In the genomic region with DNA sequence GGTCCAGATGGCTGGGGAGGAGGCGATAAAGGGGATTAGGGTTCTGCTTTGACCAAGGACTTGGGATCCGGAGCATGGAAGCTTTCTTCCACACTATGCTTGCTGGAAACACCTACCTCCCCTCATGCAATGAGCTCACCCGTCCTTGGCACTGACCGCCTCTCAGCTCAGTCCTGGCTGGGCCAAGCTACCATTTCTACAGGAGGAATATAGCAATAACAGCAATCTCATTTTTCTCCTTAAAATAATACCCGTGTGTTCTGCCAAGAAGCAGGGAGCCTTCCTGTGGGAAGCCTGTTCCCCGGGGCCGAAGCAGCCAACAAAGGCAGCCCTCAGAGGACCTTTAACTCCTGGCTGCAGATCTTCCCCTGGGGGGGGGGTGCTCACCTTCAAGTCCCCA, we compare ENCODE assay signal across 11 mouse cellular contexts. TPM values are rescaled to one million over a fixed set of nuclear protein-coding genes. Genes with fewer than 3 reads are reported as not detected.
DNase-seq lines count a peak whose midpoint lies in the region; ATAC-seq lines count a peak whose summit lies in the region.
"Had no signal": no experiment of that assay in that cellular context is flagged by ENCODE, and none has a peak within 500 bp of the region (broad histone marks: within the 10 kb centered on the region; RNA-seq: fewer than 3 reads in every experiment).

No protein-coding gene starts in this region.

- 72% methylated on average over 7 of the region's 7 CpGs for WGBS in kidney, embryonic 15.5 days
- 85% methylated on average over 7 of the region's 7 CpGs for WGBS in forebrain, embryonic 12.5 days

- H3K27me3 ChIP-seq in kidney, embryonic 15.5 days: 0 out of 2 replicates have a peak, but pooled peaks cover 3% of the 10 kb centered on the region
- no peaks in the 10 kb centered on the region for H3K27me3 ChIP-seq in forebrain, embryonic 12.5 days

- H3K9me3 ChIP-seq in kidney, embryonic 15.5 days (replicated peaks): no peaks in the 10 kb centered on the region
- no peaks in the 10 kb centered on the region for H3K9me3 ChIP-seq in forebrain, embryonic 12.5 days
- H3K9me3 ChIP-seq: forebrain, embryonic 10.5 days; G1E had no signal

- H3K27ac ChIP-seq in kidney, embryonic 15.5 days: no peak overlapping the region
- no peak overlapping the region for H3K27ac ChIP-seq in forebrain, embryonic 12.5 days
- H3K27ac ChIP-seq: forebrain, embryonic 10.5 days had no signal

- no peak overlapping the region for H3K4me3 ChIP-seq in kidney, embryonic 15.5 days (replicated peaks)
- no peak overlapping the region for H3K4me3 ChIP-seq in forebrain, embryonic 12.5 days (replicated peaks)
- H3K4me3 ChIP-seq: forebrain, embryonic 10.5 days had no signal

- no peaks in the 10 kb centered on the region for H3K36me3 ChIP-seq in kidney, embryonic 15.5 days
- no peaks in the 10 kb centered on the region for H3K36me3 ChIP-seq in forebrain, embryonic 12.5 days (replicated peaks)
- H3K36me3 ChIP-seq: forebrain, embryonic 10.5 days; G1E had no signal

- peak; percentile 34 for DNase-seq in kidney, adult 9 months
- DNase-seq in cerebellum, adult 9-11 months: peak; percentile 63
- peak; percentile 59 for DNase-seq in gastrocnemius, postnatal 25 days
- peak; percentile 15 for DNase-seq in lung, postnatal 14 days
- no peak for DNase-seq in layer of hippocampus, postnatal 10 days (ENCODE audit: low spot score in 2 of 2)
- DNase-seq in urinary bladder, adult 18-20 months (ENCODE audit: low spot score in 2 of 2): no peak
- DNase-seq: lung, embryonic 14.5 days had no signal

- H3K4me2 ChIP-seq in kidney, embryonic 15.5 days: no peak overlapping the region
- no peak overlapping the region for H3K4me2 ChIP-seq in forebrain, embryonic 12.5 days
- H3K4me2 ChIP-seq: lung, embryonic 14.5 days had no signal

- H3K9ac ChIP-seq in kidney, embryonic 15.5 days: no peak overlapping the region
- H3K9ac ChIP-seq in forebrain, embryonic 12.5 days: no peak overlapping the region
- H3K9ac ChIP-seq: lung, embryonic 14.5 days had no signal

- no peak for ATAC-seq in kidney, embryonic 15.5 days (replicated peaks; ENCODE audit: low FRiP score)
- ATAC-seq in forebrain, embryonic 12.5 days (ENCODE audit: low FRiP score): no peak

- H3K4me1 ChIP-seq in kidney, embryonic 15.5 days: peaks cover 7% of the 10 kb centered on the region
- no peaks in the 10 kb centered on the region for H3K4me1 ChIP-seq in forebrain, embryonic 12.5 days

RNA-seq across cellular contexts. Expression of a gene that starts 43.1 kb away (rescaled TPM):
- 13.6 and 15.4 TPM in 2 replicates for polyA plus RNA-seq in kidney, embryonic 15.5 days (2015; fragmentation: Nextera tagmentation; extraction: Ambion mirVana)
- 1 to 10 TPM; 3.5 to 6.1 TPM for total RNA-seq in gastrocnemius, postnatal 25 days (2021)
- polyA plus RNA-seq in forebrain, embryonic 12.5 days (2016; fragmentation: Nextera tagmentation; extraction: Ambion mirVana): 0.17 and 0.60 TPM in 2 replicates
- 1 to 10 TPM; 2.9 to 3.6 TPM for total RNA-seq in layer of hippocampus, postnatal 10 days (2021)
- total RNA-seq: G1E had no signal
- polyA plus RNA-seq: G1E had no signal

Comparison
In these comparisons a context has a peak if more than half of its experiments do, and no peak if none do; other contexts are left out.
1. DNase-seq: peak in kidney, adult 9 months (single experiment), cerebellum, adult 9-11 months (single experiment), gastrocnemius, postnatal 25 days (single experiment) and lung, postnatal 14 days (single experiment); none in layer of hippocampus, postnatal 10 days (0 of 2) and urinary bladder, adult 18-20 months (0 of 2).